11 mouse cellular contexts compared by ENCODE assay signal in genomic region chr10:70799906-70800305, GRCm38 (mm10).
DNase-seq lines count a peak whose midpoint lies in the region; ATAC-seq lines count a peak whose summit lies in the region.
"Had no signal": no experiment of that assay in that cellular context is flagged by ENCODE, and none has a peak within 500 bp of the region (broad histone marks: within the 10 kb centered on the region; RNA-seq: fewer than 3 reads in every experiment).

No protein-coding gene starts in this region.

- ATAC-seq in hindbrain, embryonic 14.5 days (ENCODE audit: low FRiP score), result 0 out of 2 replicates have a peak, but pooled peaks have one; percentile 48
- ATAC-seq in hindbrain, embryonic 11.5 days (ENCODE audit: low FRiP score), result no peak
- peak; percentile 57 for ATAC-seq in forebrain, embryonic 16.5 days
- ATAC-seq: activated CD4-positive, CD25-positive, alpha-beta regulatory T cell, adult 4 months had no signal

- 71% methylated on average over 5 of the region's 5 CpGs for WGBS in hindbrain, embryonic 14.5 days
- 81% methylated on average over 5 of the region's 5 CpGs for WGBS in hindbrain, embryonic 11.5 days
- WGBS in forebrain, embryonic 16.5 days, result 92% methylated on average over 5 of the region's 5 CpGs

- H3K36me3 ChIP-seq in hindbrain, embryonic 14.5 days (replicated peaks; ENCODE audit: control insufficient read depth, insufficient read depth), result no peaks in the 10 kb centered on the region
- no peaks in the 10 kb centered on the region for H3K36me3 ChIP-seq in hindbrain, embryonic 11.5 days (ENCODE audit: control insufficient read depth, insufficient read depth, low read length)
- H3K36me3 ChIP-seq in forebrain, embryonic 16.5 days (ENCODE audit: control insufficient read depth, insufficient read depth), result no peaks in the 10 kb centered on the region

- H3K4me1 ChIP-seq in hindbrain, embryonic 14.5 days (replicated peaks; ENCODE audit: control insufficient read depth, insufficient read depth, low read length), result peaks cover 10% of the 10 kb centered on the region; the same call in 1 of the 2 replicates
- H3K4me1 ChIP-seq in hindbrain, embryonic 11.5 days (replicated peaks; ENCODE audit: control insufficient read depth, insufficient read depth, low read length), result no peaks in the 10 kb centered on the region
- H3K4me1 ChIP-seq in forebrain, embryonic 16.5 days (replicated peaks; ENCODE audit: control insufficient read depth, insufficient read depth, low read length), result peaks cover 9% of the 10 kb centered on the region

- H3K27ac ChIP-seq in hindbrain, embryonic 14.5 days, result peak overlapping the region; percentile 62; the same call in 1 of the 2 replicates
- H3K27ac ChIP-seq in hindbrain, embryonic 11.5 days (ENCODE audit: low read depth, low read length), result no peak overlapping the region
- H3K27ac ChIP-seq in forebrain, embryonic 16.5 days (ENCODE audit: low read length), result peak overlapping the region; percentile 45; the same call in 1 of the 2 replicates

- H3K4me3 ChIP-seq in hindbrain, embryonic 14.5 days (replicated peaks; ENCODE audit: low read length), result no peak overlapping the region
- H3K4me3 ChIP-seq in hindbrain, embryonic 11.5 days (ENCODE audit: low read depth, low read length), result no peak overlapping the region
- H3K4me3 ChIP-seq in forebrain, embryonic 16.5 days (replicated peaks; ENCODE audit: low read length), result no peak overlapping the region

- no peak overlapping the region for H3K4me2 ChIP-seq in hindbrain, embryonic 14.5 days (replicated peaks)
- no peak overlapping the region for H3K4me2 ChIP-seq in hindbrain, embryonic 11.5 days (replicated peaks; ENCODE audit: low read depth, low read length)
- no peak overlapping the region for H3K4me2 ChIP-seq in forebrain, embryonic 16.5 days (ENCODE audit: low read length)

- DNase-seq in hindbrain, embryonic 14.5 days (ENCODE audit: low spot score), result no peak
- DNase-seq in hindbrain, embryonic 11.5 days (ENCODE audit: low spot score), result no peak
- DNase-seq in brain, adult 2 months (ENCODE audit: low read depth, low spot score), result peak; percentile 85
- peak; percentile 24 to 45 for DNase-seq in left cerebral cortex, adult 8-10 months (ENCODE audit: low spot score in 2 of 2)
- DNase-seq in c-Kit-positive CD71-positive TER-119-positive erythroid progenitor cells, embryonic 14.5 days (ENCODE audit: low spot score), result no peak
- DNase-seq in embryo, embryonic 9.5 days (ENCODE audit: extremely low spot score), result no peak
- no peak for DNase-seq in cerebellum, adult 9-11 months
- DNase-seq: kidney, adult 9 months; thymus, postnatal 25 days had no signal

- H3K27me3 ChIP-seq in hindbrain, embryonic 14.5 days (ENCODE audit: control insufficient read depth, insufficient read depth, low read length), result no peaks in the 10 kb centered on the region
- H3K27me3 ChIP-seq in hindbrain, embryonic 11.5 days (ENCODE audit: control insufficient read depth, insufficient read depth, low read length), result no peaks in the 10 kb centered on the region
- no peaks in the 10 kb centered on the region for H3K27me3 ChIP-seq in forebrain, embryonic 16.5 days (replicated peaks; ENCODE audit: control insufficient read depth, insufficient read depth, low read length)

- H3K9me3 ChIP-seq in hindbrain, embryonic 14.5 days (ENCODE audit: control insufficient read depth, low read length), result no peaks in the 10 kb centered on the region
- no peaks in the 10 kb centered on the region for H3K9me3 ChIP-seq in hindbrain, embryonic 11.5 days (ENCODE audit: control insufficient read depth, low read length)
- H3K9me3 ChIP-seq in forebrain, embryonic 16.5 days (ENCODE audit: control insufficient read depth, low read length), result no peaks in the 10 kb centered on the region

- no peak overlapping the region for H3K9ac ChIP-seq in hindbrain, embryonic 14.5 days
- H3K9ac ChIP-seq in hindbrain, embryonic 11.5 days (ENCODE audit: low read depth, low read length), result no peak overlapping the region
- no peak overlapping the region for H3K9ac ChIP-seq in forebrain, embryonic 16.5 days (replicated peaks; ENCODE audit: low read depth, low read length)

Comparison
In these comparisons a context has a peak if more than half of its experiments do, and no peak if none do; other contexts are left out.
1. DNase-seq: peak in brain, adult 2 months (single experiment) and left cerebral cortex, adult 8-10 months (2 of 2); none in hindbrain, embryonic 14.5 days (single experiment), hindbrain, embryonic 11.5 days (single experiment), c-Kit-positive CD71-positive TER-119-positive erythroid progenitor cells, embryonic 14.5 days (single experiment), embryo, embryonic 9.5 days (single experiment) and cerebellum, adult 9-11 months (single experiment).